Mouse (Mus musculus) ovary, postnatal 36 days (tissue): Measurements from ENCODE around the gene Tmem167.
"Not testable (repeated sequence)": the region's sequence is repeated elsewhere in the genome, so short reads cannot be mapped to it uniquely, and the experiment has no call there.

Source experiments
- DNase-seq: peaks from one replicate; pipeline ENCODE4 v3.0.0; 2022; ENCODE audit warnings: low spot score, mixed read lengths

Gene Tmem167

DNA sequence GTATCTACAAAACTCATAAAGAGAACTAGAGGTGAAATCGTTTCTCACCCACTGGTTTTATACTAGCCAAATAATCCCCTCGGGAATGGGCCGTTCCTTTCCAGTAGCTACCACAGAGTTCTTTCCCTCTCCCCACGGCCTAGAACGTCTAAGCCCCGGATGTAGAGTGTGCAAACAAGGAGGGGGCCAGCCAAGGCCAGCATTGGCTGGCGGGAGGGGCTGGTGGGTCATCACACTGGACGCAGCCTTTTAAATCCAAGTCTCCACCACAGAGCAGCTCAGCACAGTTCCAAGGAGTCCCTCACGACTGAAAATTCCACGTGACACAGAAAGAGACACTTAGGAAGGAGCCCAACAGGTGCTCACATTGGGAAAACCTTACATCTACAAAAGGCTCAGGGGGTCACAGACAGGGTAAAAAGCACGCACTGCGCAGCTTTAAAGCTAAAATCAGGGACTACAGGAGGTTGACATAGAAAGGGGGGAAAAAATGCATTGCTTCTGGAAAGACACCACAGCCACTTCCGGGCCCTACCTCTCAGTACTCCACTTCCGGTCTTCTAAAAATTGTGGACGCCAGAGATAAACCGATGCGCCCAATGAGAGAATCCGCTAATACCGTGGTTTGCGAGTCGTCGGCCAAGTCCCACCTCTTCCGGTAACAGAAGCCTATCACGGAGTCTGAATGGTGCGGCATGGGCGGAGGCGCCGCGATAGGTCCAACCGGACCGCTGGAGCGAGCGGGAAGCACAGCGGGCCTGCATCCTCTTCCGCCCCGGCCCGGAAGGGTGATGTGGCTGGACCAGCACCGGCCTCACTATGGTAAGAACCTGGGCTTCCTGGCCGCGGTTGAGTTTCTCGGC is at the start of gene Tmem167, which contains the start of gene Xrcc4:
Gene Tmem167, plus strand, starts transcription at position 162 of the 863 bp plus-strand sequence.
Gene Xrcc4, minus strand, starts transcription at position 647 of the 863 bp plus-strand sequence.
- DNase-seq: peak; percentile 93

DNA sequence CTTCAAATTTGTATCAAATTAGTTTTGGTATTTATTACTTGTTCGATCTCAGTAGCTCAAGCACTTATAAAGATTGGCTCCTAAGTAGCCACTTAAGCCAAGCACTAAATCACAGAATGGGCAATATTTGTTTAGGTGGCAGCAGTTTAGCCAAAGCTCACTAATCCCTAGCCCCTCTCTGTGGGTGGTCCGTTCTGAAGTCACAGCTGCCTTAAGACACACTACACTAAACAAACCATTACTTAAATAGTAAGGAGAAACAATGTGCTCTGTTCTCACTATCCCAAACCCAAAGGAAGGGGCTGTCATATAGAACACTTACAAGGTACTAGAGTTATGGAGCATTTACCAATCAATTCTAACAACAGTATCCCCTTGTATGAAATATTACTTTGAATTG is 49.3 kb upstream of the Tmem167 start:
- DNase-seq: no peak

DNA sequence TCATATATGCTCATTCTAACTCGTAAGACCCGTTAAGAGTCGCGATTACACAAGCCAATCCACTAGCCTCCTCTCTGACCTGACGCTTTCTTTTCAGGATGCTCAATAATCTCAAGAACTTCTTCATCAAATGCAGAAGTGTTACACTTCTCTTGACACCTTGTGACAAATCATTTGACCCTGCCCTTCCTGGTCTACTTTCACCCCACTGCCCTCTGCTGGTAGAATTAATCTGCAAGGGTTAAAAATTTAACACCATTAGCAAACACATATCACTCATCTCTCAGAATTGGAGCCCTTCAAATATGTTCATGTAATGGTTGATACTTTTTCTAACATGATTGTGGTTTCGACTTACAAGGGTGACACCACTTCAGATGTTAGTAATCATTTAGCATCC is 37.2 kb upstream of the Tmem167 start:
- no peak for DNase-seq

DNA sequence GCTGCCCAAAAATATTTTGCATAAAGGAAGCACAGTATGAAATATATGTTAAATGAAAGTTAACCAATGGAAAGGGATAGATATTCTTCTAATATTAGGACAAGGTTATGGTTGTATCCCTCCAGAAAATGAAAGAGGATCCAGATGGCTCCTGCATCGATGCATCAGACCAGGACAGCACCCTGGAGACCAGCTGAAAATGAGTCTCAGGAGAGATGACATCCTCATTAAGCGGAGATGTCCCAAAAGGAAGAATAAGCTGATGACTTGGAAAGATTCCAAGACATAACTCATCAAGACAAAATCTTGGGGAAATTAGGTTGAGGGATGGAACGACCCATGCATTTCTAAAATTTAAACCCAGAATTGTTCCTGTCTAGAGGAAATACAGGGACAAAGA is 36.5 kb upstream of the Tmem167 start:
- DNase-seq: no peak

DNA sequence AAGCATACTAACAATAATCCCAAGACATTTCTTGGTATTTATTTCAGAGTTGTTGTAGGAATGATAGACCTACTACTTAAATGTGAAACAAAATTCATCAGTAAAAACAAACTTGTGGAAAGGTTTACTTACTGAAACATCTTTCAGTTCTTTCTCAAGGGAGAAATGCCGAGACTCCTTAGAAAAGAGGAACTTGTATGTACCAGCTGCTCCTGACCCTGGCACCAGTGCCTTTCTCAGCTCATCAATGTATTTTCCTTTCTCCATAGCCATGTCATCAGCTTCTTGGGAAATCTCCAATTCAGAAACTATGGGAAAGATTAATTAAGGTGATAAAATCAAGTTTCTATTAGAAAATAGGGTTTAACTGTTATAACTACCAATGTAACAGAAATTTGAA is 27.0 kb upstream of the Tmem167 start:
- no peak for DNase-seq

DNA sequence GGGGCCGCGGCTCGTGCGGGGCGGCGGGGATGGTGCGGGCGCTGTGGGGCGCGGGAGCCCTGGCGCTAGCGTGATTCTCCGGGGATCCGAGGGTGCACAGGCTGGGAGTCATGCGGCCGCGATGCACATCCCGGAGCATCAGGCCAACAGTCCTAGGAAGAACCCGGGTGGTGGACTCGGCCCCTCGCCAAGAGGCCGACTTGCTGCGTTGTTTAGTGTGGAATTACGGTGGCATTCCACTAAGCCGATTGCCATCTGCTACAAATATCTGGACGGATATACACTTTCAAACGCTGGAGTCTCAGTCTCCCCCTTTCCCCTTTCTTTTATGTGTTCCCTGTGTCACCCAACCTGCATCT is 881 bp downstream of the Tmem167 start:
- no peak for DNase-seq

DNA sequence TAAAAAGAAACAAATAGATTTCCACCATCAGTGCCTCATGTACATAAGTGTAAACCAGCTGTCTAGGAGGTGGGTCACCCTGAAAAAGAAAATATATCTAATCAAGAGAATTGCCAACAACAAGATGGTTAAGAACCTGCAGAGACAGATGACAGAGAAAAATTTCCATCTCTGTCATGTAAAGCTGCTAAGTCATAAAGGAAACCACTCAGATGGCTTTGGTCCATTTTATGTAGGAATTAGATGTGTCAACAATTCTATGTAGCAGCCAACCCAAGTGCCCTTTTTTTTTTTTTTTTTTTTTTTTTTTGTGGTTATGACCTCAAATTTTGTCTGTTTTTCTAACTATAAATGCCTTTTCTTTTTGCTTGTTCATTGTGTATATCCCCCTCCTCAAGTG is 12.6 kb downstream of the Tmem167 start:
- DNase-seq: no peak

DNA sequence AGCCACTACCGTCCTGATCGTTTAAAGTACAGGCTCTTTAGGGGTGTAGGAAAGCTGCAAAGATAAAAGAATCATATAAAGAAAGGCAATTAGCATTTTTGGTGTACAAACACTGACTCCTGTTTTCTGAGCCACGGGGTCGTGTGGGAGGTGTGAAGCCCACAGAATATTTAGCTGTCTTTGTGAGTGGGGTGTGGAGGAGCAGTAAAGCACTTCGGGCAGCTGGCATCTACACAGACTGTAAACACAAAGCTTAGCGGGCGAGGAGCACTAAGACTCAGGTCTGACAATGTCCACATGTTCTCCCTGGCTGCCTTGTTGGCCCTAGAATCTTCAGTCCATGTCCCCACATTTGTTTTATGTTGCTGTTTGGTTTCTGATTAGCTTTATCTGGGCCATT is 17.2 kb downstream of the Tmem167 start:
- no peak for DNase-seq

DNA sequence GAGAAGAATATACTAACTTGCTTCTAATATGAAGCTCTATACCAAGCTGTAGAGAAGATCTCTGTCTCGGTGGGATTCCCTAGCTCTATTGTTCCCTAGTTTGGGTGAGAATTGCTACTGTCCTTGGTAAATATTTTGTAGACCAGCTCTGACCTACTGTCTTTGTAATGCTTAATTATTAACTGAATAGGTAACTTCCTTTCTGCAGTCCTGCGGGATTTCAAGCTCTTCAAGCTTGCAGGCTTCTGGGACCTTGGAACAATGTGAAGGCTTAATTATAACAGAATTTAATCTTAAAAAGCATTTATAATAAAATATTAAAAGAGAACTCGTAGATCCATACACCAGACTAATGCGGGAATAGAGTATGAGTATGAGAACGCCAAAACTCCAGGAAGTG is 19.8 kb downstream of the Tmem167 start:
- not testable (repeated sequence) for DNase-seq

DNA sequence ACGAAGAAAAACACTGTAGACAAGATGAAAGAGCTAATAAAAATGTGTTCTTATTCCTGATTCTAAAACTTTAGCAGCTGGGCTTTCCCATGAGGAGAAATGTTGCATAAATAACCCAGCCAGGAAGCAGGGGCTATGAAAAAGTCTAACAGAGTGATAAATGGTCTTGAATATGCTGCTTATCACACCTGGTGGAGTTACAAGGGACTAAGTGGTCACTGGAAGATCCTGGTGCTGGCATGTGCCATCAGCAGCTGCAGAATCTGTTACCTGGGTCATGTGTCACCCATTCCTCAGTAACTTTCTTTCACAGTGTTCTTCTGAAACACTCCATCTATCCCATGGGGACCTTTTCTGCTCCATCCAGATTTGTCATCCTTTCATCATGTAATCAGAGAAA is 22.8 kb downstream of the Tmem167 start:
- no peak for DNase-seq

DNA sequence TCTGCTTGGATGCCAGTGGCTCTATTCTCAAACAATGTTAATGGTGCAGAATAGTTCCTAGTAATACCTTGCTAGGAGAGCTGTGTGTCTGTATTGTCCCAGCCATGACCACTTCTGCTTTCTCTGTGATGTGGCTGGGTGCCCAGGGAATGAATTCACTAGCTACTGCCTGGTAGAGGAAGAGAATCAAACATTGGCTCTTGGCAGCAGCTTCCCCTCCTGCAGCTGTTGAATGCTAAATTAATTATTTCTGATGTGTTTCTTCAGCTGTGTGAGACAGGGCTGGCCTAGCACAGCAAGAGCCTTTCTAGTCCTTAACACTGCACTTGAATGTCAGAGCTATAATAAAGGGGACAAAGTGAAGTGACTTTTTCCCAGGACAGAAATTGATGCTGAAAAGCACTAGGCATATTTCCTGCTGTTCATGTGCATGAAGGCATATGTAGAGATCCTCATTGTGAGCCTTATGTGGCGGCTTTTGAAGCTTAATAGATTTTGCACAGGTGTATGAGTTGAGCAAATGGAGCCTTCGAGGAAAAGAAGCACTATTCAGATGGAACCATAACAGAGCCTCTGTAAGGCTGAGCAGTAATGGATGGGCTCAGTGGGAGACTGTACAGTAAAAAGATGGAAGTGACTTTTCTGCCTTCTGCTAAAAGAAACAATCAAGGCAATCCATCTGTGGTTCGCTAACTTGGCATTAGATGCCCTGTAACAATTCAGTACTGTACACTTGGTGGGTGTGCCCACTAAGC is 47.4 kb downstream of the Tmem167 start:
- DNase-seq: peak; percentile 5

DNA sequence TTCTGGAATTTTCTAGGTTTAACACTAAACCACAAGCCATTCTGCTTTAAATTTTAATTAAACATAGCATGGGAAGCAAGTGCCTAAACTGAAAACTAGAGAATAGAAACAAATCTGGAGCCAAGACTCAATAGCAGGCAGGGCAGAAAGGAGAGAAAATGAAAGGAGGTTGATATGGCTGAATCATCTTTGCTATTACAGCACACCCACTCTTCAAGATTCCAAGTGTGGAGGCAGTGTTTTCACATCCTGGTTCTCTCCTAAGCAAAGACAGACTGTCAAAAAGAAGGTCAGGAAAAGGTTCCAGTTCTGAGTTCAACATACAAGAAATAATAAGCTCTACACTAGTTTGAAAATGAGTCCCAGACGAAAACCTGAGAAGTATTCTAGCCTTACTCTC is 52.8 kb downstream of the Tmem167 start:
- no peak for DNase-seq

DNA sequence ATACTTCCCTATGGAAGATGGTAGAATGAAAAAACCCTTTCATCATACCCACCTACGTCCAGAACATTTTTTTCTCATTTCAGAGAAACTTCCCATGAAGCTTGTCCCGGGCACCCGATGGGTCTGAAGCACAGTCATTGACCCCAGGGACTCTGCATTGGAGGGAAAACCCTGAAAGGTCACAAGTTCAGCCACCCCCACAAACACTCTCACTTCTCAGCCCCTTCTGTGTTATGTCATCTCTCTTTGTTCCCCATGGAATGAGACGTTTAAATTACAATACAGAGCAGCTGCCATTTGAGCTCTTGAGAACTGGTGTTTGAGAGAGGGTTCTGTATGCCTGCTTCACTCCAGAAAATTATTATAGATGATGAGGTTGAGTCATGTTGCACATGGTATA is 54.3 kb downstream of the Tmem167 start:
- DNase-seq: no peak

DNA sequence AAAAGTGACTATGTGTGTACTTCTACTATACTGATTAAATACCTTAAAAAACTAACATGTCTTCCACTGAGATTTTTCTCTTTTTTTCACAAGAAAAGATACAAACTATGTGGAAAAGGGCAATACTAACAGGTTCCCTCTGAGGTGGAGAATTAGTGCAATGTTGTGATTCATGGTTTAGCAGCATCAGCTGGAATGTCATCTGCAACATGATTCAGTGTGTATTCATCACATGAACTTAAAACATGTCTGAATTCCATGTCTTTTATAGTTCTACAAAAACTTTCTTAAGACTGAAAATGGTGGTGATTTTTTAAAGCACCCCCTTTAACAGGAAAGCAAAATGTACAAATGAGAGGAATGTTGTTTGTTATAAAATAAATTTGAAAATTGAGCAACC is 63.0 kb downstream of the Tmem167 start:
- no peak for DNase-seq

DNA sequence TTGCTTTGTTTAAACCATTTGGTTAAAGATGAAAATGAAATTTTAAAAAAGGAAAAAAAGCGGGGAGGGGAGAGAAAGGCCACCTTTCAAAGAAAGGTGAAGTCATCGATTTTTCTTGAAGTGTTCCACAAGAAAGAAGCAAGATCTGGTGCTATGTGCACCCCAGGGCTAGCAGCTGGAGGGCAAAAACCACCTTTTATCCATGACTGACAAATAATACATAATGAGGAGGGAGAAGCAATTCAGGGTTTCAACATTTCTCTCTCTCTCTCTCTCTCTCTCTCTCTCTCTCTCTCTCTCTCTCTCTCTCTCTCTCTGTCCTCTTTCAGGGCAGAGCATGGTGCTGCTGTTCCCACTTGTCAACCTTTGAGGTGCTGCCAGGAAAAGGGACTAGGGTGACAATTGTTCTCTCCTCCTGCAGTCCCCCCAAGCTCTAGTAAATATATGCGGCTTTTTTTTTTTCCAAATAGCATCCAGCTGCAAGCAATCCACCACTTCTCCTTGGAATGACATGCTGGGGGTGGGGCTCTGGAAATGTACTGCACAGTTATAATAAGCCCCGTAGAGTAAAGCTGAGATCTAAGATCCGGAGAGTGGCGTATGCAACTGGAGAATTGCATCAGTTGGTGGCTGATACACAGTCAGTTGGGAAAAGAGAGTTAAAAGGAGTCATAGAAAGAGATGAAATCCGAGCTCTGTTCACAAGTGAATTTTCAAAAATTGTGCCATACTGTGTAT is 63.8 kb downstream of the Tmem167 start:
- no peak for DNase-seq

DNA sequence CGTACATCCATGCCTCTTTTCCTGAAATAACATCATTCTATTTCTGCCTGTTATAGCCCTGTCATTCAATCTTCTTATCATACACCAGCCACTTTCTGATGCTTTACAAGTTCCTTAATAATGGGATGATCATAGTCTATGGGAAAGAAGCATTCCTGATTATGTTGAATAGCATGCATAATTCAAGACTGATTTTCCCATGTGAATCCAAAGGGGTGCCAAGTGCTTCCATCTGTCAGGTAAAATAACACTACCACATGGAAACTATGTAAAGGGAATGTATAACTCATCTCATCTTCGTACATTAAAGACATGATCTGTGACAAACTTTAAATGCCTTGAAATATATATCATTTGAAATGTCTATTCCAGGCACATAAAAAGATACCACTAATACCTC is 75.2 kb downstream of the Tmem167 start:
- DNase-seq: no peak

DNA sequence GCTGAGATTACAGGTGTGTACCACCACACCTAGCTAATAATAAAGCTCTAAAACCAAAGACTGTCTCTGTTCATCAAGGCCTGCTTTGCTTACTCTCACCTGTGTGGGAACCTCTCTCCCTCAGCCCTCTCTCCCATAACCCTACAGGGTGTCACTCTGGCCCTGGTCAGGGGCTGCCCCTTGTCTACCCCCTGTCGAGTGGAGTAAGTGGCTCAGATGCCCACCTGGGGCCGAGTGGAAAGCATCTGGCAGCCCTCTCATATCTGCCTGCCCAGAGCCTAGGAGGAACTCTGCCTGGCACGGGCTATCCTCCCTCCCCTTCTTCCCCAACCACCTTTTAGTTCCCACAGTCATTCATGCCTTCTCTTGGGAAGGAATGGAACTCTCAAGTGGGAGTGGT is 78.1 kb downstream of the Tmem167 start:
- DNase-seq: no peak

DNA sequence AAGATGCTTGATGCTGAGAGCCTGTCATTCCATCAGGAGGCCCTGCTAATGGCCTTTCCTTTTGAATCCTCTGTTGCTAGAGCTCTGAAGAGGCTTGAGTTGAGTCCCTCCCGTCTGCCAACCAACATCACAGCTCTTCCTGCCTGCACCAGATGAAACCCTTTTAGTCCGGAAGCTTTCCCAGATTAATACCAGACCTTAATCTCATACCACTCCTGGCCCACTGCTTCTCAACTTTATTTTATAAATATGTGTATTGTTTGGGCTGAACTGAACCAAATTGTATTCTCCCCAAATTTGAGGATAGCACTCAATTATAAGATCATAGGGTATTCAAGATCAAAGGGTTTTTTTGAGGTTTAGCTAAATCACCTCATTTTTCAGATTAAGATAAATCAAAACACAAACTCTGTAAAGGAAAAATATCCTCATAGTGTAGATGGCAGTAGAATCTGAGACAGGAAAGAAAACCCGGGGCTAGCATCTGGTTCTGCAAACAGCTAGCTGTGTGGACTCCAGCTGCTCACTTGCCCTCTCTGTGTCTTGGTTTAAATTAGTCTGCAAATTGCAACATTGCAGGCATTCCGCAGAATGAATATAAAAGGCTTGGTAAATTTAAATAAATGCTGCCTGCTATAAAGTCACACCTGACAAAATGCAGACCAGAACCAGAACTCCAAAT is 81.3 kb downstream of the Tmem167 start:
- no peak for DNase-seq

DNA sequence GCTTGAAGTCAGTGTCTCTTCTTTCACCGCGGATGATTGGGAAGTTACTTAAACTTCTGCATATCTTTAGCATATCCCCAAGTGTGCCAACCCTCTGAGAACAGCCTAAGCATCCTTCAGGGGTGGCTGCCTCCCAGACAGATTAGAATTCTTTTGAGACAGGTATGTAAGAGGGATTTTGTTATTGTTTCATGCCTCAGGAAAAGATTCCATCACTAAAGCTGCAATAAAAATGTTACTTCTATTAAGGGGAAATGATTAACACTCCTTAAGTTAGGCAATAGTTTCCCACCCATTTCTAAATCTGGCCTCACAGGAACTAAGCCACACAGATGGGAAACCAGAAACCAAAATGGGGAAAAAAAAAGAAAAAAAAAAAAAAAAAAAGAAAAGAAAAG is 81.9 kb downstream of the Tmem167 start:
- no peak for DNase-seq

DNA sequence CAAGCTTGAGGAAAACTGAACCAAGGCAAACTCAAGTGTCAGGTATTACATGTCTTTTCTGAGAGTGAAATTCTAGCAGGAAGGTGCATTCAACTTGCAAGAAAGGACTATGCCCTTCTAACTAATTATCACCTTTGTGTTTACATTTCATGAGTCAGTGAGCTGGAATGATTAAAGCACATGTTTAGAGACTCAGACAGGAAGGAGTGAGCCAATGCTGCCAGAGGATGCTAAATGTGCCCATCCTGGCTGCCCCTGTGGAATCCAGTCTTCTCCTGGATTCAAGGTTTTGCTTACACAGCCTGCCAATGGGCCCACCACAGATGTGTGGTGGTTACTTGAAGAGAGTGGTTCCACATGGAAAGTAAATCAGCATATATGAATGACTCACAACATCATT is 82.5 kb downstream of the Tmem167 start:
- DNase-seq: no peak

DNA sequence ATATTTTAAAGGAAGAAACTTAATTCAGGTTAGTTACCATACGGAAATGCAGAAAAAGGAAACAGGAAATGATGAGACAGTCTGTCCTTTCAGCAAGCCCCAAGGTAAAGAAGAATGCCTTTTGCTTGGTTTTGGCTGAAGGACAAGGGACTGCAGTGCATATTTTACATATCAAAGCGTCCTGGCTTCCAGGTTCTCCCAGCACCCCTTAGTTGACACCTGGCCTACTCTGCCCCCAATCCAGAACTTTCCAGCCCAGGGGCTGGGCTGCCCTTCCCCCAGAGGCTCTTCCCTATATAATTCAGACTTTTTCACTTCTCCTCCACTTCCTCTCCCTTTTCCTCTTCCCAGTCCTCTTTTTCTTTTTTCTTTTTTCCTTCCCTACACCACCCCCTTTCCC is 86.7 kb downstream of the Tmem167 start:
- no peak for DNase-seq

DNA sequence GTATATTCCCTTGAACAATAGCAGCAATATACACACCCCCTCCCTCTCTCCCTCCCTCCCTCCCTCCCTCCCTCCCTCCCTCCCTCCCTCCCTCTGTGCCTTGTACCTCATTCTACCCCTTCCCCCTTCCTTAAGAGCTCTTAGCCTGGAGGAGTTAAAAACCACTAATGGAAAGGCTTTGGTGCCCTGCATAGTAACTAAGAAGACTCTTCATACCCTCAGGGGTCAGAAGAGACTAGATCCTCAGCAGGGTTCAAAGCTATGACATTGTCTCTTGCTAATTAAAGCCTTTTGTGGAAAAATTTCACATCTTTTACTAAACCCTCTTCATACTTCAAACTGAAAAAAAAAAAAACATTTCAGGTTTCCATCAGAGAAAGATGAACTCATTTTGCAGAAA is 93.3 kb downstream of the Tmem167 start:
- no peak for DNase-seq
